Mouse (Mus musculus) bone marrow, adult 2 months (tissue): ENCODE data around the gene Dpf2.

Experiments
- CTCF ChIP-seq: fragments of 200-500 bp; IDR thresholded peaks from 2 replicates; pipeline ENCODE4 v1.5.1; 2011; ENCODE audit warnings: low read length, control low read depth; ENCODE audit not compliant: control insufficient read depth, insufficient read depth
- POLR2A ChIP-seq: fragments of 200-500 bp; IDR thresholded peaks from 2 replicates; pipeline ENCODE4 v1.6.1; 2011; ENCODE audit warnings: low read depth, mild to moderate bottlenecking, control low read depth, low read length, borderline replicate concordance; ENCODE audit not compliant: control insufficient read depth

- no peak for TF ChIP-seq CTCF
- no peak for TF ChIP-seq POLR2A
These were observed 20.1 kb downstream of the Dpf2 start for GRCm38 (mm10) chr19:5892735-5893134.
